Comparison of ENCODE assay signal across 8 mouse cellular contexts in genomic region chr7:45466283-45467089, GRCm38 (mm10). TPM values are rescaled to one million over a fixed set of nuclear protein-coding genes. Genes with fewer than 3 reads are reported as not detected.
DNase-seq lines count a peak whose midpoint lies in the region; ATAC-seq and TF ChIP-seq lines count a peak whose summit lies in the region.

TSS of gene Bax (minus strand) at chr7:45466898.

- peak; percentile 70 to 77; a peak in 3 of 4 replicates for TF ChIP-seq POLR2A in MEL (IDR thresholded peaks at IDR 0.05; ENCODE audit: control insufficient read depth in 1 of 2, insufficient read depth in 1 of 2, low read depth in 1 of 2, low read length in 2 of 2, poor library complexity in 1 of 2)
- peak; percentile 90 for TF ChIP-seq POLR2A in cerebellum, adult 2 months (IDR thresholded peaks at IDR 0.05; ENCODE audit: borderline replicate concordance, insufficient read depth, low read length)

- peaks cover 19% of the 10 kb centered on the region for H3K79me2 ChIP-seq in MEL (ENCODE audit: control insufficient read depth, insufficient read depth, low read length, poor library complexity)

- no peak; a peak in 1 of 4 replicates for TF ChIP-seq EP300 in MEL (IDR thresholded peaks at IDR 0.05; ENCODE audit: low read depth in 1 of 2, low read length in 2 of 2)

- TF ChIP-seq RAD21 in MEL (IDR thresholded peaks at IDR 0.05; ENCODE audit: low read depth, low read length) = no peak

- TF ChIP-seq CTCF in MEL (IDR thresholded peaks at IDR 0.05 in 2 of 3, conservative IDR thresholded peaks at IDR 0.05 in 1 of 3; ENCODE audit: control insufficient read depth in 1 of 3, insufficient read depth in 1 of 3, low read depth in 2 of 3, low read length in 3 of 3, poor library complexity in 1 of 3, severe bottlenecking in 1 of 3) = no peak
- no peak for TF ChIP-seq CTCF in cerebellum, adult 2 months (IDR thresholded peaks at IDR 0.05; ENCODE audit: borderline replicate concordance, insufficient read depth, low read depth, low read length)

- peak; percentile 96 for DNase-seq in MEL (ENCODE audit: low read depth, low spot score)
- peak; percentile 97 to 98 for DNase-seq in cerebellum, adult 2 months
- peak; percentile 96 for DNase-seq in forelimb bud, embryonic 11.5 days (ENCODE audit: low read depth, low spot score)
- DNase-seq in layer of hippocampus, adult 9-10 months (ENCODE audit: low spot score) = peak; percentile 90
- DNase-seq in ovary, postnatal 10 days (ENCODE audit: low spot score) = peak; percentile 80
- peak; percentile 86 to 87 for DNase-seq in thymus, postnatal 10 days (ENCODE audit: low spot score in 2 of 2)

- peak; percentile 70 to 79 for ATAC-seq in hematopoietic stem cell, adult 5-6 weeks (replicated peaks in 1 of 2; ENCODE audit: insufficient read depth in 1 of 2, low FRiP score in 2 of 2, low TSS enrichment in 1 of 2, low read depth in 1 of 2, poor library complexity in 2 of 2, severe bottlenecking in 2 of 2)
- peak; percentile 87 for ATAC-seq in lung, embryonic 16.5 days (ENCODE audit: low read depth)

- peak within 1 kb of the TSS; percentile 7 for H3K27ac ChIP-seq in MEL (ENCODE audit: control insufficient read depth, low read depth, low read length)
- peak within 1 kb of the TSS; percentile 53; the same call in 1 of the 2 replicates for H3K27ac ChIP-seq in cerebellum, adult 2 months (ENCODE audit: insufficient read depth, low read length)
- peak within 1 kb of the TSS; percentile 73 for H3K27ac ChIP-seq in lung, embryonic 16.5 days (ENCODE audit: low read length)

- H3K27me3 ChIP-seq in MEL (ENCODE audit: control insufficient read depth in 1 of 2, insufficient read depth in 2 of 2, low read length in 2 of 2) = no peaks in the 10 kb centered on the region
- H3K27me3 ChIP-seq in cerebellum, adult 2 months (ENCODE audit: control insufficient read depth, insufficient read depth, low read length) = no peaks in the 10 kb centered on the region
- H3K27me3 ChIP-seq in lung, embryonic 16.5 days (ENCODE audit: control insufficient read depth, insufficient read depth, low read depth, low read length) = no peaks in the 10 kb centered on the region

- no peaks in the 10 kb centered on the region for H3K9me3 ChIP-seq in MEL (replicated peaks; ENCODE audit: insufficient read depth, low read length)
- H3K9me3 ChIP-seq in lung, embryonic 16.5 days (ENCODE audit: control insufficient read depth, low read length) = no peaks in the 10 kb centered on the region

- peak within 1 kb of the TSS; percentile 83 for H3K9ac ChIP-seq in MEL (ENCODE audit: control insufficient read depth, low read depth, low read length, poor library complexity, severe bottlenecking)
- peak within 1 kb of the TSS; percentile 84 for H3K9ac ChIP-seq in lung, embryonic 16.5 days (ENCODE audit: low read length)

- WGBS in cerebellum, adult 2 months = under 1% methylated on average over 58 of the region's 58 CpGs
- WGBS in lung, embryonic 16.5 days = under 1% methylated on average over 58 of the region's 58 CpGs

- H3K4me1 ChIP-seq in MEL (ENCODE audit: control insufficient read depth in 1 of 2, insufficient read depth in 2 of 2, low read length in 2 of 2) = peaks cover 2 to 26% of the 10 kb centered on the region in 2 experiments
- H3K4me1 ChIP-seq in cerebellum, adult 2 months (ENCODE audit: control insufficient read depth, insufficient read depth, low read length) = no peaks in the 10 kb centered on the region; the same call in 1 of the 2 replicates
- peaks cover 14% of the 10 kb centered on the region for H3K4me1 ChIP-seq in lung, embryonic 16.5 days (replicated peaks; ENCODE audit: control insufficient read depth, insufficient read depth, low read length)

- peak within 1 kb of the TSS; percentile 85 for H3K4me2 ChIP-seq in lung, embryonic 16.5 days (ENCODE audit: low read depth, low read length)

- peak within 1 kb of the TSS; percentile 80 to 87 for H3K4me3 ChIP-seq in MEL (ENCODE audit: control insufficient read depth in 1 of 2, insufficient read depth in 1 of 2, low read depth in 2 of 2, low read length in 2 of 2)
- H3K4me3 ChIP-seq in cerebellum, adult 2 months (replicated peaks; ENCODE audit: insufficient read depth, low read depth, low read length) = peak within 1 kb of the TSS; percentile 71
- H3K4me3 ChIP-seq in lung, embryonic 16.5 days (ENCODE audit: low read length) = peak within 1 kb of the TSS; percentile 84

- peaks cover 2 to 14% of the 10 kb centered on the region in 2 experiments; a peak in 3 of 4 replicates for H3K36me3 ChIP-seq in MEL (ENCODE audit: control insufficient read depth in 1 of 2, insufficient read depth in 2 of 2, low read length in 2 of 2)
- peaks cover 16% of the 10 kb centered on the region for H3K36me3 ChIP-seq in lung, embryonic 16.5 days (ENCODE audit: control insufficient read depth, insufficient read depth, low read length)

TF ChIP-seq in MEL, 35 proteins besides CTCF, POLR2A, EP300 and RAD21:
- TF ChIP-seq GATA1 (IDR thresholded peaks at IDR 0.05; ENCODE audit: low read depth, low read length) (no peak), MYC (IDR thresholded peaks at IDR 0.05; ENCODE audit: low read depth, low read length) (peak; percentile 69; the same call in 1 of the 2 replicates), MAFK (IDR thresholded peaks at IDR 0.05; ENCODE audit: borderline replicate concordance, low read depth, low read length) (no peak), HCFC1 (IDR thresholded peaks at IDR 0.05; ENCODE audit: low read depth, low read length) (peak; percentile 86), MAZ (IDR thresholded peaks at IDR 0.05; ENCODE audit: low read depth, low read length) (peak; percentile 25; the same call in 1 of the 2 replicates), USF1 (IDR thresholded peaks at IDR 0.05; ENCODE audit: low read depth, low read length) (peak; percentile 99), MEF2A (IDR thresholded peaks at IDR 0.05; ENCODE audit: extremely low read depth, insufficient replicate concordance, low read depth, low read length, poor library complexity, severe bottlenecking) (no peak), BHLHE40 (IDR thresholded peaks at IDR 0.05; ENCODE audit: borderline replicate concordance, low read depth, low read length) (peak; percentile 95), ETS1 (IDR thresholded peaks at IDR 0.05; ENCODE audit: low read depth, low read length) (peak; percentile 56; the same call in 1 of the 2 replicates), USF2 (IDR thresholded peaks at IDR 0.05; ENCODE audit: borderline replicate concordance in 1 of 2, insufficient read depth in 1 of 2, low read depth in 1 of 2, low read length in 2 of 2) (peak; percentile 96 to 99), TCF12 (IDR thresholded peaks at IDR 0.05; ENCODE audit: low read depth, low read length) (0 out of 2 replicates have a peak, but pooled peaks have one; percentile 6), NELFE (IDR thresholded peaks at IDR 0.05; ENCODE audit: low read depth, low read length) (peak; percentile 69), GABPA (IDR thresholded peaks at IDR 0.05; ENCODE audit: low read depth, low read length) (no peak), SIN3A (IDR thresholded peaks at IDR 0.05; ENCODE audit: low read length) (peak; percentile 96), NRF1 (IDR thresholded peaks at IDR 0.05; ENCODE audit: insufficient read depth, low read depth, low read length, poor library complexity, severe bottlenecking) (peak; percentile 70), MXI1 (IDR thresholded peaks at IDR 0.05; ENCODE audit: low read depth, low read length) (peak; percentile 96), MAX (IDR thresholded peaks at IDR 0.05; ENCODE audit: low read length) (peak; percentile 98)

RNA-seq across cellular contexts. Expression of gene Bax, which starts in this region (rescaled TPM):
- total RNA-seq in MEL (2012; rRNA removed) = 105 and 130 TPM in 2 replicates
- polyA plus RNA-seq in MEL (2012; ENCODE audit: insufficient read depth in 1 of 2, insufficient read length in 2 of 2, low read depth in 1 of 2, low replicate concordance in 2 of 2, missing spikeins in 1 of 2) = 100 to 1,000 TPM; 205 to 778 TPM
- 102 and 103 TPM in 2 replicates for polyA plus RNA-seq in cerebellum, adult 2 months (2012; rRNA removed)
- 18.0 and 28.0 TPM in 2 replicates for total RNA-seq in hematopoietic stem cell, adult 5-6 weeks (2017)
- polyA plus RNA-seq in lung, embryonic 16.5 days (2015; fragmentation: Nextera tagmentation; extraction: Ambion mirVana) = 135 and 136 TPM in 2 replicates

Comparison
In these comparisons a context has a peak if more than half of its experiments do, and no peak if none do; other contexts are left out.
1. Peak in every context shown above with its lines: DNase-seq, ATAC-seq, H3K4me3 ChIP-seq and H3K27ac ChIP-seq.
2. H3K27ac ChIP-seq: peak in every context shown above with its lines; median percentile 73 in lung, embryonic 16.5 days; 53 in cerebellum, adult 2 months; 7 in MEL.